Mouse (Mus musculus) brain, embryonic 14.5 days (tissue): ENCODE measurements around the gene Rusc1.

Experiments used
- CTCF ChIP-seq: fragments of 200-500 bp; IDR thresholded peaks from 2 replicates; pipeline ENCODE4 v1.5.1; 2012; ENCODE audit warnings: inconsistent platforms, mild to moderate bottlenecking, moderate library complexity, borderline replicate concordance; ENCODE audit not compliant: insufficient read depth, insufficient read length; ENCODE audit errors: extremely low read depth
- POLR2A ChIP-seq: fragments of 200-500 bp; IDR thresholded peaks from 2 replicates; pipeline ENCODE4 v1.6.1; 2012; ENCODE audit warnings: mild to moderate bottlenecking, inconsistent platforms, borderline replicate concordance; ENCODE audit not compliant: poor library complexity, insufficient read depth, insufficient read length, severe bottlenecking; ENCODE audit errors: extremely low read depth

DNA sequence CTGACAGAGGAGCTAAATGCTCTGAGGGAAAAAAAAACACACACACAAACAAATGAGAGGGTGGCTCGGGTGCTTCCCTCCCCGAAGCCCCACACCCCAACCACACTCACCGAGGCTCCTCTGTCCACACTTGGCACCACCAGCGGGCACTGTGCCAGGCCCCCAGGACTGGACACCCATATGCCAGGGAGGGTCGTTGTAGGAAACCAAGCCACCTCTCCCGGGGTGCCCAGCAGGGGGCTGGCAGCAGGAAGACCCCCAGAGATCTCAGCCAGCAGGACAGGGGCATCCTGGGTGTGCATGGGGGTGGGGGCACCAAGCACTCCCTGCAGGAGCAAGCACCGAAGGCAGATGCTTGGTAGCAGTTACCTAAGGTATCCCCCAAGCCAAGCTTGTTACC lies 7.7 kb upstream of the Rusc1 start, which contains the start of gene Gm43738:
- TF ChIP-seq CTCF (no peak), POLR2A (no peak)
